Mouse (Mus musculus): ENCODE measurements around the gene Cblb. TPM values are rescaled to one million over a fixed set of nuclear protein-coding genes. Genes with fewer than 3 reads are reported as not detected.

The Cblb gene
- polyA plus RNA-seq, 1 experiment from 2014 or later = 28.9 TPM

- WGBS = 90% methylated on average over 6 of the region's 6 CpGs
- no peak overlapping the region for H3K4me3 ChIP-seq
- H3K36me3 ChIP-seq (replicated peaks) = peaks cover 57% of the 10 kb centered on the region
Observed at GRCm38 (mm10) chr16:52149135-52149769, 118.2 kb downstream of the Cblb start.

GRCm38 (mm10) chr16:52155030-52155696 is 124.1 kb downstream of the Cblb start:
- Histone ChIP-seq H3K36me3 (replicated peaks) (peaks cover 71% of the 10 kb centered on the region), H3K27ac (replicated peaks) (no peak overlapping the region), H3K4me3 (no peak overlapping the region), H3K9me3 (no peaks in the 10 kb centered on the region), H3K4me1 (no peaks in the 10 kb centered on the region), H3K27me3 (replicated peaks; ENCODE audit: low read depth, poor library complexity, severe bottlenecking) (no peaks in the 10 kb centered on the region)
- 91% methylated on average over 5 of the region's 5 CpGs for WGBS
- no peak for DNase-seq (ENCODE audit: low spot score)

More at GRCm38 (mm10) chr16:52149135-52149769, 118.2 kb downstream of the Cblb start:
- DNase-seq (ENCODE audit: low spot score) = no peak
- Histone ChIP-seq H3K27me3 (replicated peaks; ENCODE audit: low read depth, poor library complexity, severe bottlenecking) (no peaks in the 10 kb centered on the region), H3K27ac (replicated peaks) (no peak overlapping the region), H3K4me1 (no peaks in the 10 kb centered on the region), H3K9me3 (no peaks in the 10 kb centered on the region)

GRCm38 (mm10) chr16:52159958-52160504 is 129.0 kb downstream of the Cblb start:
- Histone ChIP-seq H3K4me3 (no peak overlapping the region), H3K4me1 (no peaks in the 10 kb centered on the region), H3K27me3 (replicated peaks; ENCODE audit: low read depth, poor library complexity, severe bottlenecking) (no peaks in the 10 kb centered on the region), H3K36me3 (replicated peaks) (peaks cover 58% of the 10 kb centered on the region), H3K27ac (replicated peaks) (no peak overlapping the region), H3K9me3 (no peaks in the 10 kb centered on the region)
- 90% methylated on average over 6 of the region's 6 CpGs for WGBS
- no peak for DNase-seq (ENCODE audit: low spot score)

GRCm38 (mm10) chr16:52164246-52164645 is 133.2 kb downstream of the Cblb start:
- no peak overlapping the region for H3K27ac ChIP-seq (replicated peaks)
- WGBS = 90% methylated on average over 9 of the region's 9 CpGs
- H3K36me3 ChIP-seq (replicated peaks) = peaks cover 49% of the 10 kb centered on the region
- no peaks in the 10 kb centered on the region for H3K9me3 ChIP-seq
- no peaks in the 10 kb centered on the region for H3K27me3 ChIP-seq (replicated peaks; ENCODE audit: low read depth, poor library complexity, severe bottlenecking)
- no peak overlapping the region for H3K4me3 ChIP-seq
- H3K4me1 ChIP-seq = no peaks in the 10 kb centered on the region
- no peak for DNase-seq (ENCODE audit: low spot score)

- Histone ChIP-seq H3K36me3 (replicated peaks) (peaks cover 69% of the 10 kb centered on the region), H3K9me3 (no peaks in the 10 kb centered on the region), H3K4me3 (no peak overlapping the region), H3K27ac (replicated peaks) (no peak overlapping the region), H3K4me1 (no peaks in the 10 kb centered on the region), H3K27me3 (replicated peaks; ENCODE audit: low read depth, poor library complexity, severe bottlenecking) (no peaks in the 10 kb centered on the region)
- DNase-seq (ENCODE audit: low spot score) = no peak
Observed at GRCm38 (mm10) chr16:52173253-52173652, 142.2 kb downstream of the Cblb start.

- no peaks in the 10 kb centered on the region for H3K9me3 ChIP-seq
- H3K27me3 ChIP-seq (replicated peaks; ENCODE audit: low read depth, poor library complexity, severe bottlenecking) = no peaks in the 10 kb centered on the region
- no peak overlapping the region for H3K4me3 ChIP-seq
- H3K4me1 ChIP-seq = no peaks in the 10 kb centered on the region; the same call in 1 of the 2 replicates
- H3K27ac ChIP-seq (replicated peaks) = no peak overlapping the region
- DNase-seq (ENCODE audit: low spot score) = no peak
- WGBS = 99% methylated on average over 3 of the region's 3 CpGs
- H3K36me3 ChIP-seq (replicated peaks) = peaks cover 63% of the 10 kb centered on the region
Observed at GRCm38 (mm10) chr16:52179839-52180238, 148.8 kb downstream of the Cblb start.

GRCm38 (mm10) chr16:52182057-52182456 is 151.0 kb downstream of the Cblb start:
- Histone ChIP-seq H3K27me3 (replicated peaks; ENCODE audit: low read depth, poor library complexity, severe bottlenecking) (no peaks in the 10 kb centered on the region), H3K4me3 (no peak overlapping the region), H3K4me1 (no peaks in the 10 kb centered on the region; the same call in 1 of the 2 replicates), H3K36me3 (replicated peaks) (peaks cover 73% of the 10 kb centered on the region), H3K27ac (replicated peaks) (no peak overlapping the region), H3K9me3 (no peaks in the 10 kb centered on the region)
- DNase-seq (ENCODE audit: low spot score) = no peak
- WGBS = 89% methylated on average over 7 of the region's 7 CpGs

GRCm38 (mm10) chr16:52184350-52184749 is 153.3 kb downstream of the Cblb start:
- Histone ChIP-seq H3K4me3 (no peak overlapping the region), H3K9me3 (no peaks in the 10 kb centered on the region), H3K27me3 (replicated peaks; ENCODE audit: low read depth, poor library complexity, severe bottlenecking) (no peaks in the 10 kb centered on the region), H3K27ac (replicated peaks) (no peak overlapping the region), H3K4me1 (no peaks in the 10 kb centered on the region), H3K36me3 (replicated peaks) (peaks cover 78% of the 10 kb centered on the region)
- 94% methylated on average over 10 of the region's 10 CpGs for WGBS
- no peak for DNase-seq (ENCODE audit: low spot score)

GRCm38 (mm10) chr16:52186731-52187130 is 155.7 kb downstream of the Cblb start:
- Histone ChIP-seq H3K36me3 (replicated peaks) (peaks cover 87% of the 10 kb centered on the region), H3K27me3 (replicated peaks; ENCODE audit: low read depth, poor library complexity, severe bottlenecking) (no peaks in the 10 kb centered on the region), H3K27ac (replicated peaks) (no peak overlapping the region), H3K9me3 (no peaks in the 10 kb centered on the region), H3K4me1 (no peaks in the 10 kb centered on the region), H3K4me3 (no peak overlapping the region)
- WGBS = 89% methylated on average over 10 of the region's 10 CpGs
- DNase-seq (ENCODE audit: low spot score) = no peak

- no peak overlapping the region for H3K27ac ChIP-seq (replicated peaks)
- peaks cover 88% of the 10 kb centered on the region for H3K36me3 ChIP-seq (replicated peaks)
- H3K4me3 ChIP-seq = no peak overlapping the region
- no peaks in the 10 kb centered on the region for H3K9me3 ChIP-seq
- no peak for DNase-seq (ENCODE audit: low spot score)
- 77% methylated on average over 2 of the region's 2 CpGs for WGBS
- H3K27me3 ChIP-seq (replicated peaks; ENCODE audit: low read depth, poor library complexity, severe bottlenecking) = no peaks in the 10 kb centered on the region
- H3K4me1 ChIP-seq = no peaks in the 10 kb centered on the region
Observed at GRCm38 (mm10) chr16:52189103-52189502, 158.1 kb downstream of the Cblb start.

- H3K36me3 ChIP-seq (replicated peaks) = peaks cover 88% of the 10 kb centered on the region
- no peak for DNase-seq (ENCODE audit: low spot score)
- no peaks in the 10 kb centered on the region for H3K27me3 ChIP-seq (replicated peaks; ENCODE audit: low read depth, poor library complexity, severe bottlenecking)
- no peaks in the 10 kb centered on the region for H3K9me3 ChIP-seq
- no peak overlapping the region for H3K27ac ChIP-seq (replicated peaks)
- H3K4me1 ChIP-seq = no peaks in the 10 kb centered on the region
- no peak overlapping the region for H3K4me3 ChIP-seq
- WGBS = 94% methylated on average over 5 of the region's 5 CpGs
Observed at GRCm38 (mm10) chr16:52190714-52191113, 159.7 kb downstream of the Cblb start.

GRCm38 (mm10) chr16:52194040-52194439 is 163.0 kb downstream of the Cblb start:
- Histone ChIP-seq H3K4me3 (no peak overlapping the region), H3K27me3 (replicated peaks; ENCODE audit: low read depth, poor library complexity, severe bottlenecking) (no peaks in the 10 kb centered on the region), H3K9me3 (no peaks in the 10 kb centered on the region), H3K27ac (replicated peaks) (no peak overlapping the region), H3K4me1 (no peaks in the 10 kb centered on the region), H3K36me3 (replicated peaks) (peaks cover 76% of the 10 kb centered on the region)
- no peak for DNase-seq (ENCODE audit: low spot score)
- 93% methylated on average over 5 of the region's 5 CpGs for WGBS

GRCm38 (mm10) chr16:52194866-52195265 is 163.8 kb downstream of the Cblb start:
- peaks cover 67% of the 10 kb centered on the region for H3K36me3 ChIP-seq (replicated peaks)

More at GRCm38 (mm10) chr16:52194866-52195265, 163.8 kb downstream of the Cblb start:
- H3K4me3 ChIP-seq = no peak overlapping the region
- DNase-seq (ENCODE audit: low spot score) = no peak
- no peaks in the 10 kb centered on the region for H3K4me1 ChIP-seq
- no peaks in the 10 kb centered on the region for H3K27me3 ChIP-seq (replicated peaks; ENCODE audit: low read depth, poor library complexity, severe bottlenecking)
- no peaks in the 10 kb centered on the region for H3K9me3 ChIP-seq
- no peak overlapping the region for H3K27ac ChIP-seq (replicated peaks)
- 92% methylated on average over 3 of the region's 3 CpGs for WGBS

All from embryonic facial prominence, embryonic 10.5 days (tissue).